Mouse (Mus musculus) neutrophil, adult 5-6 weeks (primary cell): ENCODE measurements around the gene Vill. TPM values are rescaled to one million over a fixed set of nuclear protein-coding genes. Genes with fewer than 3 reads are reported as not detected.
A peak's percentile ranks its signal among the peaks of the same experiment; 100 is the strongest.

ENCODE experiments used
- ATAC-seq: fragments of 151-379, 151-347 bp; 2 replicates; pipeline ENCODE4 v1.8.0; 2017; ENCODE audit warnings: mild to moderate bottlenecking, moderate TSS enrichment; ENCODE audit not compliant: insufficient number of reproducible peaks, poor library complexity, low FRiP score, severe bottlenecking; ENCODE audit errors: extremely low read depth
- total RNA-seq: library from RNA; stranded (forward); fragments of 200-1000 nt; gene quantifications from 2 replicates; pipeline ENCODE4 v1.2.3, GENCODE M21; 2017

Vill gene
- 22.9 and 26.4 TPM in 2 replicates for total RNA-seq

- no peak for ATAC-seq
Measured at GRCm38 (mm10) chr9:119052154-119052944, at the start of gene Vill. Gene Vill, plus strand, starts transcription at chr9:119052778.

GRCm38 (mm10) chr9:119003990-119004702 is 48.4 kb upstream of the Vill start:
- ATAC-seq, result no peak

- ATAC-seq, result no peak
Measured at GRCm38 (mm10) chr9:119004703-119005076, 47.9 kb upstream of the Vill start.

- no peak for ATAC-seq
Measured at GRCm38 (mm10) chr9:119005303-119006029, 47.1 kb upstream of the Vill start.

GRCm38 (mm10) chr9:119007266-119007665 is 45.3 kb upstream of the Vill start:
- ATAC-seq, result no peak

- no peak for ATAC-seq
Measured at GRCm38 (mm10) chr9:119008871-119009270, 43.7 kb upstream of the Vill start.

- ATAC-seq, result no peak
Measured at GRCm38 (mm10) chr9:119010156-119010710, 42.3 kb upstream of the Vill start.

GRCm38 (mm10) chr9:119016785-119017507 is 35.6 kb upstream of the Vill start:
- no peak for ATAC-seq

GRCm38 (mm10) chr9:119021731-119022130 is 30.8 kb upstream of the Vill start:
- no peak for ATAC-seq

- ATAC-seq, result no peak
Measured at GRCm38 (mm10) chr9:119025263-119025662, 27.3 kb upstream of the Vill start.

- ATAC-seq, result no peak
Measured at GRCm38 (mm10) chr9:119025832-119026331, 26.7 kb upstream of the Vill start.

- ATAC-seq, result no peak
Measured at GRCm38 (mm10) chr9:119027337-119027736, 25.2 kb upstream of the Vill start.

- ATAC-seq, result no peak
Measured at GRCm38 (mm10) chr9:119028226-119029195, 24.1 kb upstream of the Vill start.

GRCm38 (mm10) chr9:119029568-119029967 is 23.0 kb upstream of the Vill start:
- ATAC-seq, result peak; percentile 48; the same call in 1 of the 2 replicates

- ATAC-seq, result no peak
Measured at GRCm38 (mm10) chr9:119031038-119031437, 21.5 kb upstream of the Vill start.

GRCm38 (mm10) chr9:119031772-119032171 is 20.8 kb upstream of the Vill start:
- ATAC-seq, result no peak

- ATAC-seq, result no peak
Measured at GRCm38 (mm10) chr9:119032538-119032937, 20.0 kb upstream of the Vill start.
